Mouse (Mus musculus) kidney, postnatal 4 days (tissue): ENCODE measurements around the gene Otud7b.

Experiments
- DNase-seq, 2 experiments: peaks; one replicate each; pipeline ENCODE4 v3.0.0; 2021; ENCODE audit warnings: mixed read lengths in 2 of 2

Otud7b gene

DNA sequence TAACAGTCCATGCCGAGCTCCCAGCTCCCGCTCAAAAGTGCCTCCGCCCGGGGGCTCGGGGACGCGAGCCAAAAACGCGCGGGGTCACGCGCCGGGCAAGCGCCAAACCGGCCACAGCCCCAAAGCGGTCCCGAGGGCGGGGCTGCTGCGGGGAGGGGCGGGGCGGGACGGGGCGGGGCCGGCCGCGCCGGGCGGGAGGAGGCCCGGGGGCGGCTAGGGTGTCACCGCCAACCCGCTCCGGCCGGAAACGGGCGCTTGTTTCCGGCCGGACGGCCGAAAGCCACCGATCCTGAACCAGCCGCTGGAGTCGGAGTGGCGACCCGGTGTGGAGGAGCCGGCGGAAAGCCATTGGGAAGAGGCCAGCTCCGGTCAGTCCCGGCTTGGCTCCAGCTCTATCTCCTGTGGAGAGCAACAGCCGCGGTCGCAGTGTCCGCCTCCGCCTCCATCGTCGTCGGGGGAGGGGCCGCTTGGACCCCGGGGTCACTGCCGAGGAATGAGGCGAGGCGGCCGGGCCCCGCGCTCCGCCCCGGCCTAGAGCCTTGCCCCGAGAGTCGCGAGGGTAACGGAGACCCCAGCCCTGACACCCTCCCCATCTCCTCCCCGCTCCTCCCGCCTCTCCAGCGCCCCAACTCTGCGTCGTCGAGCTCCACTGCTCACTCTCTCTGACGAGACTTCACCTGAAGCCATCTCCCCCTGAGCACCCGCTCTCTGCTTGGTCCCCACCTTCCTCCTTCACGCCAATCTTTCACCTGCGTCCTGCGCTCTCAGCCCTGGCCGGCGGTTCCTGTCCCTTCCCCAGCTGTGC, at the start of gene Otud7b:
TSS of gene Otud7b (plus strand) at position 267 of the 805 bp plus-strand sequence.
- DNase-seq = peak; percentile 88 to 93

DNA sequence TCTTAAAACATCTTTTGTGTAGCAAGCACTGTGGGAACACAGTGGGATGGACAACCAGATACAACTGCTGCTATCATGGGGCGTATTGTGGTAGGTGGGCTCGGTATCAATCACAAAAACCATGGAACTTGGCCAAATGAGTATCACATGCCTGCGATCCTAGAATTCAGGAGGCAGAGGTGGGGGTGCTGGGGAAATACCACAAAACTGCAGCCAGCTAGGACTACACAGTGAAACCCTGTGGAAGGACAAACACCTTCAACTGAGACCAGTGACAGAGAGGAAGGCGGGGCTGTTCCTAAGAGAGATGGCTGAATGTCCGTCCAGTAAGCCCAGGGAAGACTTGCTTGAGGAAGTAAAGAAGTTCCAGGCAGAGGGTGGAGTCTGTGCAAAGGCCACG, 49.0 kb upstream of the Otud7b start:
- DNase-seq = no peak

DNA sequence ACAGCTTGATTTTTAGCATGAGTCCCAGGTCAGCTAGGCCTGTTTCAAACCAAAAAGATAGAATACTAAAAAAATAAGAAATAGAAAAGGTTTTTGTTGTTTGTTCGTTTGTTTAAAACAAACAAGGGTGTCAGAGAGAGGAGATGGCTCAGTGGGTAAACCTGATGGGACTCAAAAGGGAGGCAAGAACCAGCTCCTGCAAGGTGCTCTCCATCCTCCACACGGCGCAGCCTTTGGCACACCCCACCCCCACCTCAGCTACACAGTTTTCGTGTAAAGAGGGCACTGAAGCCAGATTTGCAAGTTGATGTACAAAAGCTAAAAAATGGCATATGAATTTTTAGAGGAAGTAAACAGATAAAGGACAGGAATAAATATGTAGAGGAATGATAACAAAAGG, 48.3 kb upstream of the Otud7b start:
- DNase-seq = no peak

DNA sequence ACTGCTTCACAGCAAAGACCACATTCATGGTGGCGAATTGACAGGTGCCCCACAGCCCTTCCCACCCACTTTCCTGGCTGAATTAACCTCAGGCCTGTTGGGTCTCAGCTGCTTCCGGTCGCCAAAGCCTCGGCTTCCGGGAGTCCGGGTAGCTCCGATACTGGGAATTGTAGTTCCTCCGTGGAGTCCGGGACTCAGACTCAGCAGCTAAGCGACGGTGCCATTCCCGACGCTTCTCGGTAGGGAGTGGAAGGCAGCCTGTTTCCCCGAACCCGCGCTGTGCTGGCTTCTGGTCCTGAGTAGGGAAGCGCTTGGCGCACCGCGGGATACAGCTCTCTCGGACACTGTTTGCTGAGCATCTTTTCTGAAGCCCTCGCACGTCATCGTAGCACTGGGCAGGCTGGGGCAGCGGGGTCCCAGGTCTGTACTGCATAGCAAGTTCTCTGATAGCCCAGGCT, 46.6 kb upstream of the Otud7b start:
- peak; percentile 88 to 93 for DNase-seq

DNA sequence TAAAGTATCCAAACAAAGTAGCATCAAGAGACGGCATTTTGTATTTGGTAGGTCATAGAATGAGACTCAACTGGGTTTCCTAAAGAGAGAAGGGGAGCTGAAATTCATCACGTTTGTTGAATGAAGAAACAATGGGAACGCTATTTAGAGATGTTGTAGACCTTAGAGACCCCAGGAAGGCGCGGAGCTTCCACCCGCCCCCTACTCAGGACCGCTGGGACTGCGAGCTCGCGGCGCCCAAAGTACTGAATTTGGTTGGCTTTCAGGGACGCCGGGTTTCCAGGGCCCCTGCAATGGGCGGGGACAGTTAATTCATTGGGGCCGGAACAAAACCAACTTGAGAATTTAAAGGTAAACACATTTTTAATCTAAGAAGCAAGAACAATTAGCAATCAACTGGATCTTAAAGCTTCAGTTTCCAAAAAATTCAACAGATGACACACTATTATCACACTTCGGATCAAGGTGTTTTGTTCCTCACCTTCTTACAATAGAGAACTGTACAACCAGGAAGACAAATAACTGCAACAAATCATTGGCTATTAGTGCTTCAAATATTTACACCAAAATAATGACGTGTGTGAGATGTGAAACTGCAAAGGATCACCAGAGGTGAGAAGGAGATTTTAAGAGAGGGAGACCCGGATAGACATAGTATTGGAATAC, 46.0 kb upstream of the Otud7b start, which contains the start of gene Vps45:
TSS of gene Vps45 (minus strand) at position 236 of the 666 bp plus-strand sequence.
- DNase-seq = peak; percentile 78 to 83

DNA sequence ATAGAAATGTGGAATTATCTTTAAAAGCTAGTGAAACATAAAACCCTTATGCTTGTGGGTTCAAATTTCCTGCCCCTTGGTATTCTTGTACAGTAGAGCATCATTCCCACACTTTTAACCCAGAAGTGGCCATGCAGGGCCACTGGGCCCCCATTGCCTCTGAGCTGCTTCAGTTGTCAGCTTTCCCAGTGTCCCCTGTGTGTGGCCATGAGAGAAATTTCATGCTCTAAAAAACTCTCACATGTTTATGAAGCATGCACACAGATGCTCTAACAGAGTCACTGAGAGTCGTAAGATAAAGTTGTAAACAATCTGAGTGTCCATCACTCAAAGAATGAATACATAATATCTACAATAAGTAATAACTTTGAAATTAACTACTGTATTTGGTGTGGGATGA, 44.2 kb upstream of the Otud7b start:
- no peak for DNase-seq

DNA sequence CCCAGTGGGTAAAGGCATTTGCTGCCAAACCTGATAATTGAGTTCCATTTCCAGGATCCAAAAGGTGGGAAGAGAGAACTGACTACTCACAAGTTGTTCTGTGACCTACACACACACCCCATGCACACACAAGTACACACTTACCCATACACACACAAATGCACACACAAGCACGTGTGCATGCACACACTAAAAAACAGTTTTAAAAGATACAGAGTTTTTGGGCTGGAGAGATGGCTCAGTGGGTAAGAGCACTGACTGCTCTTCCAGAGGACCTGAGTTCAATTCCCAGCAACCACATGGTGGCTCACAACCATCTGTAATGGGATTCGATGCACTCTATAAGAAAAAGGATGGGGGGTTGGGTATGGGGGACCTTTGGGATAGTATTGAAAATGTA, 41.0 kb upstream of the Otud7b start:
- no peak for DNase-seq

DNA sequence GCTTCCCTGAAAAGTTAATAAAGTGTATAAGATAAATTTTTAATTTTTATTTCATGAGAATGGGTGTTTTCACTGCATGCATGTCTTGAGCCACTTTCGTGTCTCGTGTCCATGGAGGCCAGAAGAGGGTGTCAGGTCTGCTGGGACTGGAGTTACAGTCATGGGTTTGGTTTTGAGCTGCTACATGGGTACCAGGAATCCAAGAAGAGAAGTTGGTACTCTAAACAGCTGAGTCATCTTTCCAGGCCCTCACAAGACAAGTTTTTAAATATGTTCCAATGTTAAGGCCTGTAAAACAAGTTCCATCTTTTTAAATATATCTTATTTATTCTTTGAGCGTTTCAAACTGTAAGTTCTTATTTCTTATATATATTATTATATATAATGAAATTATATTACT, 40.1 kb upstream of the Otud7b start:
- DNase-seq = no peak

DNA sequence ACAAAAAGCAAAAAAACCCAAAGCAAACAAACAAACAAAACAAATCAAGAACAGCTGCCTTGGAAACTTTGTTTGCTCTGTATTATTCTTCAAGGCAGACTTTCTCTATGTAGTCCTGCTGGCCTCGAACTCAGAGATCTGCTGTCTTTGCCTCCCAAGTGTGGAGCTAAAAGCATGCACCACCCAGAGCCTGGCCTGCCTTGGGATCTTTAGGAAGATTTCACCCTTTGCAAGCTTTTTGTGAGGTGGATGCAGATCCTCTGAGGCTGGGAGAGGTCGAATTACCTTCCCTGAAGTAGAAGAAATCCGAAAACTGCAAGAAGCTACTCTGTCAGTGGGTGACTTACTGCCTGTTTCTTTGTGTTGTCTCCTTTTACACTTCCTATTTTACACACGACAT, 39.2 kb upstream of the Otud7b start:
- peak in 1 of 2 experiments; percentile 10 for DNase-seq

DNA sequence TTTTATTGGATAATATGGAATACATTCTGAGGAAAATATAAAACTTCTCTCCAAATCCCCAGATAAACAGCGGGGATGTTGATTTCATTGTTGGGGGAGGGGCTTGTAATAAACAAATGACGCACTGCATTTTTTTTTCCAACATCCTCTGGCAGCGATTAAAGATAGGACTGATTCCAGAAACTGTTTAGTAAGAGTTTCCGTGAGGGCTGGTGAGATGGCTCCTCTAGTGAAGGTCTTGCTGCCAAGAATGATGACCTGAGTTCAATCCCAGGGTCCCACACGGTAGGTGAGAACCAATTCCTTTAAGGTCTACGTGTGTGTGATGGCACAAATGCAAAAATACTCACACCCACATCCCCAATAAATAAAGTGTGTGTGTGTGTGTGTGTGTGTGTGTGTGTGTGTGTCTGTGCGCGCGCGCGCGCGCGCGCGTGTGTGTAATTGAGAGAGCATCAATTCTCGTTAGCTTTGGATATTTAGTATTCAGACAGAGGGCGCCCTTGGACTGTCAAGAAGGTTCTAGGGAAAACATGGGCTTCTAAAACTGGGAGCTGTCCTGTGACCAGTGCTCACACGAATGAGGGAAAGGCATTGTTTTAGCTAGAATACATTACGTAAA, 38.5 kb upstream of the Otud7b start:
- peak; percentile 62 to 69 for DNase-seq

DNA sequence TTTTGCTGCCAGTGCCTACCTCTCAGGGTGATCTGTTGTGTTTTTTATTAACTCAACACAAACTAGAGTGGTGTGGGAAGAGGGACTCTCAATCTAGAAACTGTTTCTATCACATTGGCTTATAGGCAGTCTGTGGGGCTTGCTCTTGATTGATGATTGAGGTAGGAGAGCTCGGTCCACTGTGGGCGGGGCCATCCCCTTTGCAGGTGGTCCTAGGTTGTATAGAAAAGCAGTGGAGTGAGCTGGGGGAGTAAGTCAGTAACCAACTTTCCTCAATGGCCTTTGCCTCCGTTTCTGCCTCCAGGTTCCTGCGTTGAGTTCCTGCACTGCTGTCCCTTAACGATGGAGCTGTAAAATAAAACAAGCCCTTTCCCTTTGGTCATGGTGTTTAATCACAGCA, 37.6 kb upstream of the Otud7b start:
- no peak for DNase-seq

DNA sequence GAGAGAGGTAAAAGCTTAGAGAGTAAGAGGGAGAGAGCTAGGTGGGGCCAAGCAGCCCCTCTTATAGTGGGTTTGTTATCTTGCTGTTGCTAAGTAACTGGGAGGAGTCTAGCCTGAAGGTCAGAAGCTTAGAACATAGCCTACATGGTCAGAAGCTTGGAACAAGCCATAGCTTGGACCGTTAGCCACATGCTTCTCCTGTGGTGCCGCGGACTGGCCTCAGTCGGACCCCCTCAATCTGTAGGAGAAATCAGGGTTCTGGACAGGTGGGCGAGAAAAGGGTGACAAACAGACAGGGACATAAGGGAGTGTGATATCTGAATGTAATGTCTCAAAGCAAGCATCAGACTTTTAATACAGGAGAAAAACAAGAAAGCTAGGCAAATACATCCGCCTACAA, 35.3 kb upstream of the Otud7b start:
- DNase-seq = no peak

DNA sequence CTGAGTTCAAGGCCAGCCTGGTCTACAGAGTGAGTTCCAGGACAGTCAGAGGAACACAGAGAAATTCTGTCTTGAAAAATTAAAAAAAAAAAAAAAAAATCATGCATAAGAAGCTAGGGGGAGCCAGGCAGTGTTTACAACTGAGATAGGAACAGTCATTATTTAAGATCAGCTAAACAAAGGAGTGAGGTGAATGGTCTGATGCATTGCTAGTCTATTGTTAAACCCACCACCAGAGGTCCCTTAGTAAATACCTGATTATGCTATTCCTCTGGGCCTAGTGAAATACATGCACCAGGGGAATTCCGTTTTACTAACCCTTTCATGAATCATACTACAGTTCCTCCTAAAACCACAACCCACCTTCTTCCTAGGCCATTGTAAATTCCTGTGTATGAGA, 34.8 kb upstream of the Otud7b start:
- no peak for DNase-seq

DNA sequence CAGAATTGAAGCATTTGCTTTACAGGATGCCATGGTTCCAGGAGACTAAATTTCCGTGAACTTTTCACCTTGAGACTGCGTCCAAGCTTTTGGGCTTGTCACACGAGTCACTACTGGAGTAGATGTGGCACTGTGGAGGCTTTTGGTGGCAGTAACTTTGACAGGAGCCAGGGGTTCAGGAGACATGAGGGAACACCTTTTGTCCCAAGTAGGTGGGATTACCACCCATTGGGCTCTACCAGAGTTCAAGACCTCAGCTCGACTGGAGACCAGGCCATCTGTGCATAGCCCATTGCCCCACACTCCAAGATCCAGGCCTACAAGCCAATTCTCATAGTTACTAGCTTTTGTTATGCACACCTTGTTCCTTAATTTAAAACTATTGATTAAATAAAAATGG, 34.1 kb upstream of the Otud7b start:
- DNase-seq = no peak

DNA sequence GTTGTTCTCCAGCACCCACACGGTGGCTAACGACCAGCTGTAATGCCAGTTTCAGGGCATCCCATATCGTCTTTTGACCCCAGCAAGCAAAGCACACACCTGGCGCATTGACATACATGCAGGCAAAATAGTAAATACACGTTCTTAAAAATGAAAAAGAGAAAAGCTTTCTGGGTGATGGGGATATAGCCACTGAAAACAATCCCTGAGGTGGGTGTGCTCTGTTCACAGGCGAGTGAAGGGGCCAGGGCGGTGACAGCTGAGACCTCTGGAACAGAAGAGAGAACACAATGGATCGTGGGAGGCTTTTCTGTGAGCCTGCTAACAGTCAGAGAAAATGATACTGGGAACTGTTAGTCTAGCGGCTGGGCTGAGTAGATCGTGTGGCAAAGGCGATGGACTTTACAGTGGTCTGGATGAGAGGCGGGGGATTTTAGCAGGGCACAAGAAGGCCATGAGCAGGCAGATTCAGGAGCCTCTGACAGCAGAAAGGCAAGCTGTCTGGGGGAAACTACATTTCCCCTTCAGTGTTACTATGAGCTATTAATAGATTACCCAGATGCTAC, 31.3 kb upstream of the Otud7b start:
- no peak for DNase-seq

DNA sequence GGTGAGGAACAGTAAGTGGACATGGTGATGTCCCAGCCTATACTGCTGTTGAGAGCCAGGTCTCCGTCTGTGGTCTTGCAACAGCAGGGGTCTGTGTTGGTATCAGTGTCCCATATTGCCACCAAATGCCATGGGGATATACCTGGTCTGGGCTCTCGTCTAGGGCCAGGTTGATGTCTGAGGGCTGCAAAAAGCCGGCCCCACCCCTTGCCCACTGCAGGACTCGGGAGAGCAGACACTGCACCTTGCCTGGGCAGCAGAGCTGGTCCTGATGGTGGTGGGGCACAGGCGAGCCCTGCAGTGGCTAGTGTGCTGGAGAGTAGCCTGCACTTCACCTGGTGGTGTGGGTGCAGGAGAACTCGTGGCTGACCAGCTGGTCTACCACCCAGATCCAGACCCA, 26.3 kb upstream of the Otud7b start:
- DNase-seq = no peak

DNA sequence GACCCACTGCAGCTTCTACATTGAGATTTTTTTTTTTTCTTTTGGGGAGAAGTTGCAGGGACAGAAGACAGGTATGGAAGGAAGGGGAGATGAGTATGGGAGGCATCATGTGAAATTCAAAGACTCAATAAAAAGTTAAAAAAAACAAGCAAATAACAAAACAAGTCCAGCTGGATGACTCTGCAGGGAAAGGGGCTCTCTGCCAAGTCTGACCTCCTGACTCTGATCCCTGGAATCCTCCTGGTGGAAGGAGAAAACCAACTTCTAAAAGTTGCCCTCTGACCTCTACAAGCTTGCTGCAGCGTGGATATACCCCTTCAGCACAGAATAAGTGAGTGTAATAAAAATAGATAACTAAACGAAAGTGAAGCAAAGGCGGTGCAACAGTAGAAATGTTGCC, 25.6 kb upstream of the Otud7b start:
- DNase-seq = no peak

DNA sequence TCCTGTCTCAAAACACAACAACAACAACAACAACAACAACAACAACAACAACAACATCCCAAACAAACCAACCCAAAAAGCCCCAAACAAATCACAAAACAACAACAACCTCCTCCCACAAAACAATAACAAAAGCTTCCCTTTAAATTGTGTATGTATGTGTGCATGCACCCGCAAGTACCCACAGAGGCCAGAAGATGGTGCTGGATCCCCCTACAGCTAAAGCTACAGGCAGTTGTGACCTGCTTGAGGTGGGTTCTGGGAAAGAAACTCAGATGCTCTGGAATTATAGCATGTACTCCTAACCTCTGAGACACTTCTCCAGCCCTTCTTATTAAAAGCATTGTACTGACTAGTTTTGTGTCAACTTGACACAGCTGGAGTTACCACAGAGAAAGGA, 23.3 kb upstream of the Otud7b start:
- DNase-seq = peak; percentile 52 to 68

DNA sequence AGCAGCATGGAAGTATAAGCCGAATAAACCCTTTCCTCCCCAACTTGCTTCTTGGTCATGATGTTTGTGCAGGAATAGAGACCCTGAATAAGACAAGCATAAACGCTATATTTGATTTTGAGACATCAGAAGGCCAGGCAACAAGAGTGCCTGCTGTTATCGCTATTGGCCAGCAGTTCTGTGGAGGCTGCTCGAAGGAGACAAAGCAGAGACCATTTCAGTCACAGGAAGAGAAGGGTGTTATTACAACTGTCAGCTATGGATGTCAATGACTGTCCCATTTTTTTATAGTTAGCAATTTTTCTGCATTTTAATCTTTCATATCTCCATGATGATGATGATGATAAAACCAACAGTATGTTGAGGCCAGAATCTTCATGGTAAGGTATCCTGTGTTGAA, 22.7 kb upstream of the Otud7b start:
- DNase-seq = no peak

DNA sequence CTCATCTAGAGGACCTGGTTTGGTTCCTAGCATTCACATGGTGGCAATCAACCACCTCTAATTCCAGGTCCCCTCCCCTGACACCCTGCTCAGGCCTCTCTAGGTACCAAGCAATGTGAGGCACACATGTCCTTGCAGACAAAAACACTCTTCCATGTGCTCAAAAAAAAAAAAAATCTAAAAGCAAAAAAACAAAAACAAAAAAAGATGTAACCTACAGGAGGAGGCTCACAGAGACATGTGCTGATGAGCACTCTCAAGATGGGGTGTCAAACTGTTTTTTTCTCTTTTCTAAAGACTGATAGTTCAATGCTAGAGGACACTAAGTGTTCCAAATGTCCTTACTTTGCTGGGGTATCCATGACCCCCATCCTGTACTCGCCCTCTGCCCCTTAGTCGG, 22.2 kb upstream of the Otud7b start:
- DNase-seq = no peak

DNA sequence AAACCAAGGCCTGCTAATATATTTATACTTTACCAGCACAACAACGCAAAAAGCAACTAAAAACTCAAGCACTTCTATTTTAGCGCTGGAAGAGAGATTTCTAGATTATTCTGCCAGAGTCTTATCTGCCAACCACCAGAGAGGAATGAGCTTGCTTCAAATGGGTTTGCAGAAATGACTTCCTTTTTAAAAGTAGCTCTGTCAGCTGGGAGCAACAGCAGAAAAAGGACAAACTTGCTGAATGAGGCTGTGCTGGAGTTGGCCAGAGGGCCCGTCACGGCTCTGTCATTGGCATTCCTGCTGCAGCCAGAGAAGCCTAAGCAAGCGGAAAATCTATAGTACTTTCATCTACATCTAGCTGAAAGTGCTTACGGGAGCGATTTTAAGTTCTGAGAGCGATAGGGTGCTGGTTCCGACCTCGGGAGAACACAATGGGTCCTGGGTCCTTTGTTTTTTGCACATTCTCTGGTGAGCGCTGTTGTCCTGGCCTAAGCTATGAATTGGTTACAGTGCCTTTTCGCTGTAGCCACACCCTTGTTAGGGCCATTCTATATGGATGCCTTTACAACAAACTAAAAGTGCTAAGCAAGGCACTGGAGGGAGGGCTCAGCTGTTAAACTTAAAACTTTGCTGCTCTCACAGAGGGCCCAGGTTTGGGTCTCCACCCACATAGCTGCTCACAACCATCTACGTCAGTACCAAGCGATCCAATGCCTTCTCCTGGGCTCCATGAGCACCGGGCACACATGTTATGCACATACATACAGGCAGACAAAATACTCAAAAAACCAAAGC, 21.4 kb upstream of the Otud7b start:
- peak in 1 of 2 experiments; percentile 13 for DNase-seq

DNA sequence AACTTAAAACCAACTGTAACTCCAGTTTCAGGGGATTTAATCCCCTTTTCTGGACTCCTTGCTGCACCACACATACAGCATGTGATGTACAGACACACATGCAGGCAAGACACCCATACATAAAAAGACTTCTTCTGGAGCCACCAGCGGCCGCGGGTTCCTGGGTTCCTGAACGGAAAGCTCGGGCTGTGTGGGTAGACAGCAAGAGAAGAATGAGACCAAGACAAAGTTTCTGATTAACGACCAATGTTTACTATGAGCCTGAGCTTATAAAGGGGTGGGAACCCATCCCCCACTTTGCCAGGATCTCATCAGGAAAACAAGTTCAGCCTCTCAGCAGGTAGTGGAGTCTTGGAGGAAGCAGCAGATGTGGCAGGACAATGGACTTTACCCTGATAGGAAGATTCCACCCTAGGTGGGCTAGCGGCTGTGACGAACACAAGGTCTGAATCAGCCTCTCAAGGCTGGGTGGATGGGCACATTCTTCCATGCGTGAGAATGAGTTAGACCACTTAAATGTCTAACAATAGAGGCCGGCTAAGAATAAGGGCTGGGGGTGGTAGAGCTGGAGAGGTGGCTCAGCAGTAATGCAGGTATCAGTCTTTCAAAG, 20.1 kb upstream of the Otud7b start:
- no peak for DNase-seq
